In genomic region chr17:8769155-8769554, GRCm38 (mm10) we compare ENCODE assay signal across 20 mouse cellular contexts.
DNase-seq lines count a peak whose midpoint lies in the region; ATAC-seq and TF ChIP-seq lines count a peak whose summit lies in the region.
"Had no signal": no experiment of that assay in that cellular context is flagged by ENCODE, and none has a peak within 500 bp of the region (broad histone marks: within the 10 kb centered on the region; RNA-seq: fewer than 3 reads in every experiment).

No protein-coding gene starts in this region.

- no peaks in the 10 kb centered on the region for H3K9me3 ChIP-seq in liver, embryonic 12.5 days (replicated peaks)
- H3K9me3 ChIP-seq in hindbrain, embryonic 13.5 days: no peaks in the 10 kb centered on the region
- H3K9me3 ChIP-seq: embryonic facial prominence, embryonic 10.5 days; embryonic facial prominence, embryonic 12.5 days; forebrain, embryonic 15.5 days had no signal

- DNase-seq in liver, adult 2 months (ENCODE audit: extremely low read depth, low read depth, low spot score): peak; percentile 58
- DNase-seq: adrenal gland, adult 8-10 months; adrenal gland, postnatal 14 days; adrenal gland, postnatal 36 days; cerebellum, adult 11-12 months; cerebellum, adult 2 months; cerebellum, adult 9-10 months; cerebellum, postnatal 10 days; cerebellum, postnatal 25 days; embryo, embryonic 11 days; forebrain, postnatal 0 days had no signal

- no peaks in the 10 kb centered on the region for H3K79me2 ChIP-seq in liver, adult 2 months (ENCODE audit: control insufficient read depth, insufficient read depth, low read length)

- no peak for ATAC-seq in liver, embryonic 12.5 days
- ATAC-seq in common myeloid progenitor, adult 5-6 weeks (replicated peaks; ENCODE audit: low read depth, poor library complexity, severe bottlenecking): peak; percentile 51; the same call in 1 of the 2 replicates
- peak; percentile 33; the same call in 1 of the 2 replicates for ATAC-seq in megakaryocyte progenitor cell, adult 5-6 weeks (replicated peaks; ENCODE audit: poor library complexity)
- no peak for ATAC-seq in frontal cortex, adult (ENCODE audit: low TSS enrichment)
- ATAC-seq in hindbrain, embryonic 13.5 days (ENCODE audit: low FRiP score): no peak
- ATAC-seq: forebrain, embryonic 13.5 days; forebrain, embryonic 15.5 days; forebrain, postnatal 0 days had no signal

- no peak for TF ChIP-seq POLR2A in liver, adult 2 months (IDR thresholded peaks at IDR 0.05; ENCODE audit: extremely low read depth, insufficient read depth, low read length)

- H3K4me2 ChIP-seq in liver, embryonic 12.5 days: no peak overlapping the region
- no peak overlapping the region for H3K4me2 ChIP-seq in hindbrain, embryonic 13.5 days
- H3K4me2 ChIP-seq: embryonic facial prominence, embryonic 12.5 days; forebrain, embryonic 13.5 days; forebrain, embryonic 15.5 days had no signal

- no peak overlapping the region for H3K9ac ChIP-seq in liver, adult 2 months (ENCODE audit: low read depth, low read length)
- no peak overlapping the region for H3K9ac ChIP-seq in liver, embryonic 12.5 days
- H3K9ac ChIP-seq in hindbrain, embryonic 13.5 days: no peak overlapping the region
- H3K9ac ChIP-seq: embryonic facial prominence, embryonic 12.5 days; forebrain, embryonic 13.5 days; forebrain, embryonic 15.5 days; forebrain, postnatal 0 days had no signal

- TF ChIP-seq CTCF in liver, adult 2 months (IDR thresholded peaks at IDR 0.05; ENCODE audit: low read depth, low read length): no peak

- no peak overlapping the region for H3K27ac ChIP-seq in liver, adult 2 months (replicated peaks; ENCODE audit: insufficient read depth, low read depth, low read length)
- no peak overlapping the region for H3K27ac ChIP-seq in liver, embryonic 12.5 days
- H3K27ac ChIP-seq in hindbrain, embryonic 13.5 days: no peak overlapping the region
- H3K27ac ChIP-seq: embryonic facial prominence, embryonic 10.5 days; embryonic facial prominence, embryonic 12.5 days; forebrain, embryonic 13.5 days; forebrain, embryonic 15.5 days had no signal

- WGBS in liver, adult 2 months: 14% methylated on average over 1 of the region's 1 CpGs
- 17% methylated on average over 1 of the region's 1 CpGs for WGBS in liver, embryonic 12.5 days (ENCODE audit: insufficient replicate concordance)
- 86% methylated on average over 1 of the region's 1 CpGs for WGBS in hindbrain, embryonic 13.5 days

- H3K4me1 ChIP-seq in liver, adult 2 months (ENCODE audit: control insufficient read depth, insufficient read depth, low read length): no peaks in the 10 kb centered on the region
- H3K4me1 ChIP-seq in liver, embryonic 12.5 days: no peaks in the 10 kb centered on the region
- H3K4me1 ChIP-seq in hindbrain, embryonic 13.5 days (replicated peaks): no peaks in the 10 kb centered on the region
- H3K4me1 ChIP-seq: embryonic facial prominence, embryonic 10.5 days; embryonic facial prominence, embryonic 12.5 days; forebrain, embryonic 13.5 days; forebrain, embryonic 15.5 days had no signal

- H3K4me3 ChIP-seq in liver, adult 2 months (ENCODE audit: insufficient read depth, low read depth, low read length): no peak overlapping the region
- no peak overlapping the region for H3K4me3 ChIP-seq in liver, embryonic 12.5 days
- no peak overlapping the region for H3K4me3 ChIP-seq in hindbrain, embryonic 13.5 days
- H3K4me3 ChIP-seq: embryonic facial prominence, embryonic 10.5 days; embryonic facial prominence, embryonic 12.5 days; forebrain, embryonic 13.5 days; forebrain, embryonic 15.5 days had no signal

- no peaks in the 10 kb centered on the region for H3K36me3 ChIP-seq in liver, adult 2 months (ENCODE audit: control insufficient read depth, insufficient read depth, low read length)
- no peaks in the 10 kb centered on the region for H3K36me3 ChIP-seq in liver, embryonic 12.5 days
- no peaks in the 10 kb centered on the region for H3K36me3 ChIP-seq in hindbrain, embryonic 13.5 days
- H3K36me3 ChIP-seq: embryonic facial prominence, embryonic 10.5 days; embryonic facial prominence, embryonic 12.5 days; forebrain, embryonic 15.5 days had no signal

- no peaks in the 10 kb centered on the region for H3K27me3 ChIP-seq in liver, adult 2 months (ENCODE audit: control insufficient read depth, insufficient read depth, low read length)
- H3K27me3 ChIP-seq in liver, embryonic 12.5 days (replicated peaks): no peaks in the 10 kb centered on the region
- H3K27me3 ChIP-seq in hindbrain, embryonic 13.5 days: no peaks in the 10 kb centered on the region
- H3K27me3 ChIP-seq: embryonic facial prominence, embryonic 12.5 days; forebrain, embryonic 13.5 days; forebrain, embryonic 15.5 days had no signal

Comparison
In these comparisons a context has a peak if more than half of its experiments do, and no peak if none do; other contexts are left out.
1. ATAC-seq: peak in common myeloid progenitor, adult 5-6 weeks (single experiment) and megakaryocyte progenitor cell, adult 5-6 weeks (single experiment); none in liver, embryonic 12.5 days (single experiment), frontal cortex, adult (single experiment) and hindbrain, embryonic 13.5 days (single experiment).